In genomic region chr5:3385078-3385477, GRCm38 (mm10) we compare ENCODE assay signal across 18 mouse cellular contexts. TPM values are rescaled to one million over a fixed set of nuclear protein-coding genes. Genes with fewer than 3 reads are reported as not detected.
DNase-seq lines count a peak whose midpoint lies in the region; ATAC-seq and TF ChIP-seq lines count a peak whose summit lies in the region.
"Had no signal": no experiment of that assay in that cellular context is flagged by ENCODE, and none has a peak within 500 bp of the region (broad histone marks: within the 10 kb centered on the region; RNA-seq: fewer than 3 reads in every experiment).

No protein-coding gene starts in this region.

- H3K4me3 ChIP-seq in forebrain, embryonic 16.5 days (replicated peaks; ENCODE audit: low read length), result no peak overlapping the region
- H3K4me3 ChIP-seq in forebrain, embryonic 14.5 days (ENCODE audit: low read depth, low read length), result no peak overlapping the region
- no peak overlapping the region for H3K4me3 ChIP-seq in hindbrain, postnatal 0 days (ENCODE audit: low read length)
- no peak overlapping the region for H3K4me3 ChIP-seq in hindbrain, embryonic 14.5 days (replicated peaks; ENCODE audit: low read length)
- no peak overlapping the region for H3K4me3 ChIP-seq in midbrain, embryonic 13.5 days (replicated peaks)
- H3K4me3 ChIP-seq in midbrain, postnatal 0 days (ENCODE audit: low read depth, low read length), result no peak overlapping the region
- H3K4me3 ChIP-seq: lung, embryonic 15.5 days; neural tube, embryonic 12.5 days had no signal

- H3K27ac ChIP-seq in forebrain, embryonic 16.5 days (ENCODE audit: low read length), result no peak overlapping the region
- H3K27ac ChIP-seq in forebrain, embryonic 14.5 days (ENCODE audit: low read depth, low read length), result no peak overlapping the region
- H3K27ac ChIP-seq in hindbrain, postnatal 0 days, result no peak overlapping the region
- H3K27ac ChIP-seq in hindbrain, embryonic 14.5 days, result no peak overlapping the region
- H3K27ac ChIP-seq in midbrain, embryonic 13.5 days, result no peak overlapping the region
- H3K27ac ChIP-seq in midbrain, postnatal 0 days (ENCODE audit: low read depth, low read length), result no peak overlapping the region
- H3K27ac ChIP-seq: macrophage; neural tube, embryonic 12.5 days; stomach, postnatal 0 days had no signal

- WGBS in forebrain, embryonic 16.5 days, result 46% methylated on average over 1 of the region's 1 CpGs
- 45% methylated on average over 1 of the region's 1 CpGs for WGBS in forebrain, embryonic 14.5 days
- whole genome bisulfite sequencing in hindbrain, postnatal 0 days, result 59% methylated on average over 1 of the region's 1 CpGs
- 66% methylated on average over 1 of the region's 1 CpGs for WGBS in hindbrain, embryonic 14.5 days
- 73% methylated on average over 1 of the region's 1 CpGs for WGBS in midbrain, embryonic 13.5 days
- WGBS in midbrain, postnatal 0 days, result 69% methylated on average over 1 of the region's 1 CpGs

- H3K27me3 ChIP-seq in forebrain, embryonic 16.5 days (replicated peaks; ENCODE audit: control insufficient read depth, insufficient read depth, low read length), result no peaks in the 10 kb centered on the region
- H3K27me3 ChIP-seq in forebrain, embryonic 14.5 days (replicated peaks; ENCODE audit: control insufficient read depth, insufficient read depth, low read length), result no peaks in the 10 kb centered on the region
- no peaks in the 10 kb centered on the region for H3K27me3 ChIP-seq in hindbrain, postnatal 0 days (ENCODE audit: insufficient read depth, low read length)
- H3K27me3 ChIP-seq in hindbrain, embryonic 14.5 days (ENCODE audit: control insufficient read depth, insufficient read depth, low read length), result no peaks in the 10 kb centered on the region
- no peaks in the 10 kb centered on the region for H3K27me3 ChIP-seq in midbrain, embryonic 13.5 days
- no peaks in the 10 kb centered on the region for H3K27me3 ChIP-seq in midbrain, postnatal 0 days (ENCODE audit: insufficient read depth, low read length)
- H3K27me3 ChIP-seq: lung, embryonic 15.5 days; neural tube, embryonic 12.5 days had no signal

- 0 out of 2 replicates have a peak, but pooled peaks have one; percentile 29 for ATAC-seq in forebrain, embryonic 16.5 days
- no peak for ATAC-seq in forebrain, embryonic 14.5 days
- peak; percentile 59; the same call in 1 of the 2 replicates for ATAC-seq in hindbrain, postnatal 0 days
- no peak for ATAC-seq in hindbrain, embryonic 14.5 days (ENCODE audit: low FRiP score)
- ATAC-seq in midbrain, embryonic 13.5 days, result 0 out of 2 replicates have a peak, but pooled peaks have one; percentile 62
- no peak for ATAC-seq in midbrain, postnatal 0 days (ENCODE audit: low FRiP score)
- ATAC-seq in megakaryocyte progenitor cell, adult 5-6 weeks (replicated peaks; ENCODE audit: poor library complexity), result peak; percentile 15

- no peak for DNase-seq in forebrain, embryonic 14.5 days (ENCODE audit: low spot score)
- no peak for DNase-seq in hindbrain, postnatal 0 days (ENCODE audit: low spot score)
- DNase-seq in hindbrain, embryonic 14.5 days (ENCODE audit: low spot score), result no peak
- no peak for DNase-seq in midbrain, postnatal 0 days (ENCODE audit: low spot score)
- no peak for DNase-seq in lung, postnatal 10 days
- DNase-seq: adrenal gland, postnatal 36 days; cerebellum, adult 11-12 months; cerebellum, postnatal 14 days; embryo, embryonic 11 days; kidney, adult 18-20 months; kidney, postnatal 14 days had no signal

- H3K9ac ChIP-seq in forebrain, embryonic 16.5 days (replicated peaks; ENCODE audit: low read depth, low read length), result no peak overlapping the region
- H3K9ac ChIP-seq in forebrain, embryonic 14.5 days (ENCODE audit: low read length), result no peak overlapping the region
- H3K9ac ChIP-seq in hindbrain, postnatal 0 days (replicated peaks; ENCODE audit: low read length), result no peak overlapping the region
- no peak overlapping the region for H3K9ac ChIP-seq in hindbrain, embryonic 14.5 days
- no peak overlapping the region for H3K9ac ChIP-seq in midbrain, embryonic 13.5 days (replicated peaks)
- no peak overlapping the region for H3K9ac ChIP-seq in midbrain, postnatal 0 days (replicated peaks; ENCODE audit: low read length, poor library complexity, severe bottlenecking)
- H3K9ac ChIP-seq: lung, embryonic 15.5 days; neural tube, embryonic 12.5 days had no signal

- H3K4me1 ChIP-seq in forebrain, embryonic 16.5 days (replicated peaks; ENCODE audit: control insufficient read depth, insufficient read depth, low read length), result 0 out of 2 replicates have a peak, but pooled peaks cover 7% of the 10 kb centered on the region
- no peaks in the 10 kb centered on the region; the same call in 1 of the 2 replicates for H3K4me1 ChIP-seq in forebrain, embryonic 14.5 days (ENCODE audit: control insufficient read depth, insufficient read depth, low read length)
- no peaks in the 10 kb centered on the region for H3K4me1 ChIP-seq in hindbrain, postnatal 0 days (ENCODE audit: insufficient read depth, low read length)
- H3K4me1 ChIP-seq in hindbrain, embryonic 14.5 days (replicated peaks; ENCODE audit: control insufficient read depth, insufficient read depth, low read length), result no peaks in the 10 kb centered on the region
- peaks cover 8% of the 10 kb centered on the region; the same call in 1 of the 2 replicates for H3K4me1 ChIP-seq in midbrain, embryonic 13.5 days (replicated peaks)
- no peaks in the 10 kb centered on the region for H3K4me1 ChIP-seq in midbrain, postnatal 0 days (ENCODE audit: insufficient read depth, low read length)

- no peaks in the 10 kb centered on the region for H3K9me3 ChIP-seq in forebrain, embryonic 16.5 days (ENCODE audit: control insufficient read depth, low read length)
- H3K9me3 ChIP-seq in forebrain, embryonic 14.5 days (replicated peaks; ENCODE audit: control insufficient read depth, low read length), result no peaks in the 10 kb centered on the region
- no peaks in the 10 kb centered on the region for H3K9me3 ChIP-seq in hindbrain, postnatal 0 days (ENCODE audit: low read length)
- H3K9me3 ChIP-seq in hindbrain, embryonic 14.5 days (ENCODE audit: control insufficient read depth, low read length), result no peaks in the 10 kb centered on the region
- H3K9me3 ChIP-seq in midbrain, embryonic 13.5 days, result no peaks in the 10 kb centered on the region
- no peaks in the 10 kb centered on the region for H3K9me3 ChIP-seq in midbrain, postnatal 0 days (ENCODE audit: low read length)
- H3K9me3 ChIP-seq: lung, embryonic 15.5 days; neural tube, embryonic 12.5 days had no signal

- no peak for TF ChIP-seq CTCF in hindbrain, postnatal 0 days (IDR thresholded peaks at IDR 0.05; ENCODE audit: low read depth)
- TF ChIP-seq CTCF in midbrain, postnatal 0 days (IDR thresholded peaks at IDR 0.05), result no peak

- H3K4me2 ChIP-seq in forebrain, embryonic 16.5 days (ENCODE audit: low read length), result no peak overlapping the region
- no peak overlapping the region for H3K4me2 ChIP-seq in forebrain, embryonic 14.5 days (ENCODE audit: low read length)
- H3K4me2 ChIP-seq in hindbrain, postnatal 0 days (ENCODE audit: low read depth, low read length), result no peak overlapping the region
- no peak overlapping the region for H3K4me2 ChIP-seq in hindbrain, embryonic 14.5 days (replicated peaks)
- no peak overlapping the region for H3K4me2 ChIP-seq in midbrain, embryonic 13.5 days (replicated peaks)
- no peak overlapping the region for H3K4me2 ChIP-seq in midbrain, postnatal 0 days (ENCODE audit: low read depth, low read length, poor library complexity, severe bottlenecking)
- H3K4me2 ChIP-seq: lung, embryonic 15.5 days; neural tube, embryonic 12.5 days had no signal

- no peaks in the 10 kb centered on the region for H3K36me3 ChIP-seq in forebrain, embryonic 16.5 days (ENCODE audit: control insufficient read depth, insufficient read depth)
- H3K36me3 ChIP-seq in forebrain, embryonic 14.5 days (ENCODE audit: control insufficient read depth, insufficient read depth, low read length), result no peaks in the 10 kb centered on the region
- H3K36me3 ChIP-seq in hindbrain, postnatal 0 days (ENCODE audit: insufficient read depth, low read length), result no peaks in the 10 kb centered on the region
- no peaks in the 10 kb centered on the region for H3K36me3 ChIP-seq in hindbrain, embryonic 14.5 days (replicated peaks; ENCODE audit: control insufficient read depth, insufficient read depth)
- H3K36me3 ChIP-seq in midbrain, embryonic 13.5 days, result no peaks in the 10 kb centered on the region
- H3K36me3 ChIP-seq in midbrain, postnatal 0 days (ENCODE audit: insufficient read depth, low read length), result no peaks in the 10 kb centered on the region
- H3K36me3 ChIP-seq: lung, embryonic 15.5 days; neural tube, embryonic 12.5 days had no signal

RNA-seq across cellular contexts. Expression of gene Cdk6, which starts 43.8 kb away (rescaled TPM):
- 26.5 and 29.8 TPM in 2 replicates for polyA plus RNA-seq in forebrain, embryonic 16.5 days (2015; fragmentation: Nextera tagmentation; extraction: Ambion mirVana)
- polyA plus RNA-seq in forebrain, embryonic 14.5 days (2014; fragmentation: Nextera tagmentation; extraction: Ambion mirVana), result 17.2 and 23.5 TPM in 2 replicates
- 16.5 and 21.9 TPM in 2 replicates for total RNA-seq in hindbrain, postnatal 0 days (2014; rRNA removed)
- 12.2 and 12.8 TPM in 2 replicates for polyA plus RNA-seq in hindbrain, postnatal 0 days (2015; fragmentation: Nextera tagmentation; extraction: Ambion mirVana)
- polyA plus RNA-seq in hindbrain, embryonic 14.5 days (2014; fragmentation: Nextera tagmentation; extraction: Ambion mirVana), result 11.8 and 14.8 TPM in 2 replicates
- 15.9 and 18.0 TPM in 2 replicates for polyA plus RNA-seq in midbrain, embryonic 13.5 days (2015; fragmentation: Nextera tagmentation; extraction: Ambion mirVana)
- total RNA-seq in midbrain, postnatal 0 days (2014; rRNA removed), result 7.1 and 22.0 TPM in 2 replicates
- 4.0 and 5.5 TPM in 2 replicates for polyA plus RNA-seq in midbrain, postnatal 0 days (2015; fragmentation: Nextera tagmentation; extraction: Ambion mirVana)
- total RNA-seq in megakaryocyte progenitor cell, adult 5-6 weeks (2015), result 257 and 285 TPM in 2 replicates
- total RNA-seq in megakaryocyte progenitor cell, adult 5-6 weeks (2017), result 138 and 227 TPM in 2 replicates

Comparison
In these comparisons a context has a peak if more than half of its experiments do, and no peak if none do; other contexts are left out.
1. ATAC-seq: peak in forebrain, embryonic 16.5 days (single experiment), hindbrain, postnatal 0 days (single experiment), midbrain, embryonic 13.5 days (single experiment) and megakaryocyte progenitor cell, adult 5-6 weeks (single experiment); none in forebrain, embryonic 14.5 days (single experiment), hindbrain, embryonic 14.5 days (single experiment) and midbrain, postnatal 0 days (single experiment).